Mouse (Mus musculus) liver, embryonic 14.5 days (tissue): ENCODE measurements around the gene Nanos3. TPM values are rescaled to one million over a fixed set of nuclear protein-coding genes. Genes with fewer than 3 reads are reported as not detected.

Experiments
- ATAC-seq: fragments of 200-750 bp; cut with Nextera tagmentation; 2 replicates; pipeline ENCODE4 v1.8.0; 2017; ENCODE audit warnings: moderate number of reproducible peaks, mild to moderate bottlenecking, moderate library complexity; ENCODE audit not compliant: insufficient read depth
- DNase-seq, 3 experiments: peaks; one replicate each; pipeline ENCODE4 v3.0.0-alpha.2; 2012 to 2013; ENCODE audit warnings: low read depth in 3 of 3, low spot score in 3 of 3
- H3K27ac ChIP-seq: fragments of 300-500 bp; sonication (generic); 2 replicates; pipeline ENCODE4 v1.5.1; 2014; ENCODE audit warnings: moderate library complexity, mild to moderate bottlenecking, control low read depth, inconsistent platforms
- H3K27me3 ChIP-seq: fragments of 300-500 bp; sonication (generic); 2 replicates; pipeline ENCODE4 v1.6.1; 2014; ENCODE audit warnings: mild to moderate bottlenecking, low read length, moderate library complexity; ENCODE audit not compliant: control insufficient read depth, insufficient read depth
- H3K36me3 ChIP-seq: fragments of 300-500 bp; sonication (generic); replicated peaks from 2 replicates; pipeline ENCODE4 v1.6.1; 2014; ENCODE audit warnings: low read depth; ENCODE audit not compliant: control insufficient read depth, insufficient read depth
- H3K4me1 ChIP-seq, 2 experiments: fragments of 200-500 bp in 1 of 2; fragments of 300-500 bp in 1 of 2; sonication (generic) in 1 of 2; replicated peaks; 2 replicates each; pipeline ENCODE4 v1.6.1; 2012 to 2014; ENCODE audit warnings: antibody characterized with exemption in 1 of 2, inconsistent platforms in 1 of 2, low read length in 1 of 2; ENCODE audit not compliant: control insufficient read depth in 2 of 2, insufficient read depth in 2 of 2
- H3K4me2 ChIP-seq: fragments of 300-500 bp; sonication (generic); 2 replicates; pipeline ENCODE4 v1.6.1; 2014; ENCODE audit warnings: low read depth, mild to moderate bottlenecking, control low read depth, moderate library complexity
- H3K4me3 ChIP-seq, 2 experiments: fragments of 200-500 bp in 1 of 2; fragments of 300-500 bp in 1 of 2; sonication (generic) in 1 of 2; 2 replicates each; pipeline ENCODE4 v1.5.1; 2012 to 2014; ENCODE audit warnings: low read depth in 2 of 2, low read length in 2 of 2, mild to moderate bottlenecking in 2 of 2, control low read depth in 1 of 2, inconsistent platforms in 1 of 2, moderate library complexity in 1 of 2; ENCODE audit not compliant: insufficient read depth in 1 of 2
- H3K9ac ChIP-seq: fragments of 300-500 bp; sonication (generic); replicated peaks from 2 replicates; pipeline ENCODE4 v1.6.1; 2014; ENCODE audit warnings: mild to moderate bottlenecking, control low read depth, moderate library complexity
- H3K9me3 ChIP-seq: fragments of 300-500 bp; sonication (generic); 2 replicates; pipeline ENCODE4 v1.6.1; 2016; ENCODE audit warnings: low read length, mixed read lengths; ENCODE audit not compliant: control insufficient read depth
- CTCF ChIP-seq: IDR thresholded peaks from 2 replicates; pipeline ENCODE4 v1.5.1; 2016; ENCODE audit warnings: antibody characterized with exemption, low read depth, control low read depth
- EP300 ChIP-seq: IDR thresholded peaks from 2 replicates; pipeline ENCODE4 v1.6.1; 2016; ENCODE audit warnings: antibody characterized with exemption, low read depth
- WGBS: fragments of 180-500 bp; shearing (Covaris S2); extraction: QIAGEN DNeasy Blood & Tissue Kit; methylation state at CpG from one replicate; pipeline ENCODE4 v1.1.7; 2014; ENCODE audit not compliant: insufficient replicate concordance; 5-methylcytosine and 5-hydroxymethylcytosine counted together
- polyA plus RNA-seq, 2 experiments: library from polyadenylated mRNA; depleted of rRNA in 1 of 2; stranded (reverse) in 1 of 2; unstranded in 1 of 2; fragments of >200 nt; fragmentation: Nextera tagmentation in 1 of 2; extraction: Ambion mirVana in 1 of 2; gene quantifications; 2 replicates each; pipeline versions ENCODE4 v1.2.1 to v1.2.3; 2012 to 2014

Nanos3 gene
- polyA plus RNA-seq, 2 experiments, result 0.12 TPM; not detected in 1

- DNase-seq (no peak), ATAC-seq (no peak)
- Histone ChIP-seq H3K9ac (no peak overlapping the region), H3K9me3 (no peaks in the 10 kb centered on the region), H3K4me1 (peaks cover 0 to 6% of the 10 kb centered on the region in 2 experiments; a peak in 2 of 4 replicates), H3K27me3 (no peaks in the 10 kb centered on the region), H3K4me2 (no peak overlapping the region), H3K27ac (no peak overlapping the region), H3K4me3 (no peak overlapping the region), H3K36me3 (no peaks in the 10 kb centered on the region)
- 62% methylated on average over 3 of the region's 3 CpGs for WGBS
- TF ChIP-seq CTCF (no peak), EP300 (no peak)
These were observed 7.6 kb downstream of the Nanos3 start for GRCm38 (mm10) chr8:84177405-84177804.

GRCm38 (mm10) chr8:84176560-84176959, 8.5 kb downstream of the Nanos3 start:
- H3K9me3 ChIP-seq, result no peaks in the 10 kb centered on the region
- H3K27me3 ChIP-seq, result no peaks in the 10 kb centered on the region
- WGBS, result 18% methylated on average over 3 of the region's 3 CpGs
- DNase-seq, result no peak
- TF ChIP-seq EP300, result no peak
- no peak for TF ChIP-seq CTCF
- no peak overlapping the region for H3K9ac ChIP-seq
- H3K36me3 ChIP-seq, result no peaks in the 10 kb centered on the region
- no peak overlapping the region for H3K27ac ChIP-seq
- no peak overlapping the region for H3K4me3 ChIP-seq
- H3K4me1 ChIP-seq, result peaks cover 0 to 6% of the 10 kb centered on the region in 2 experiments; a peak in 2 of 4 replicates
- H3K4me2 ChIP-seq, result no peak overlapping the region
- ATAC-seq, result no peak

GRCm38 (mm10) chr8:84173861-84174260, 11.2 kb downstream of the Nanos3 start:
- ATAC-seq (no peak), DNase-seq (no peak)
- Histone ChIP-seq H3K36me3 (no peaks in the 10 kb centered on the region), H3K27ac (no peak overlapping the region), H3K9ac (no peak overlapping the region), H3K4me2 (no peak overlapping the region), H3K4me1 (no peaks in the 10 kb centered on the region), H3K4me3 (no peak overlapping the region), H3K27me3 (no peaks in the 10 kb centered on the region), H3K9me3 (no peaks in the 10 kb centered on the region)
- WGBS, result 62% methylated on average over 6 of the region's 6 CpGs
- TF ChIP-seq EP300 (no peak), CTCF (peak; percentile 60)

- Histone ChIP-seq H3K4me1 (no peaks in the 10 kb centered on the region; a peak in 1 of 4 replicates), H3K36me3 (no peaks in the 10 kb centered on the region), H3K4me2 (no peak overlapping the region), H3K4me3 (no peak overlapping the region), H3K9me3 (no peaks in the 10 kb centered on the region), H3K27ac (no peak overlapping the region), H3K27me3 (no peaks in the 10 kb centered on the region), H3K9ac (no peak overlapping the region)
- TF ChIP-seq CTCF, result no peak
- TF ChIP-seq EP300, result no peak
- DNase-seq (no peak), ATAC-seq (no peak)
- 59% methylated on average over 5 of the region's 5 CpGs for WGBS
These were observed 14.9 kb downstream of the Nanos3 start for GRCm38 (mm10) chr8:84170096-84170495.

- Histone ChIP-seq H3K9me3 (no peaks in the 10 kb centered on the region), H3K4me1 (no peaks in the 10 kb centered on the region; a peak in 1 of 4 replicates), H3K4me2 (no peak overlapping the region), H3K9ac (no peak overlapping the region), H3K27me3 (no peaks in the 10 kb centered on the region), H3K27ac (no peak overlapping the region), H3K36me3 (no peaks in the 10 kb centered on the region), H3K4me3 (no peak overlapping the region)
- TF ChIP-seq EP300 (no peak), CTCF (no peak)
- no peak for DNase-seq
- peak; percentile 62; the same call in 1 of the 2 replicates for ATAC-seq
- WGBS, result 47% methylated on average over 2 of the region's 2 CpGs
These were observed 17.3 kb downstream of the Nanos3 start for GRCm38 (mm10) chr8:84167696-84168095.
